Mouse (Mus musculus): ENCODE data around the gene Adipor2.

The Adipor2 gene

DNA sequence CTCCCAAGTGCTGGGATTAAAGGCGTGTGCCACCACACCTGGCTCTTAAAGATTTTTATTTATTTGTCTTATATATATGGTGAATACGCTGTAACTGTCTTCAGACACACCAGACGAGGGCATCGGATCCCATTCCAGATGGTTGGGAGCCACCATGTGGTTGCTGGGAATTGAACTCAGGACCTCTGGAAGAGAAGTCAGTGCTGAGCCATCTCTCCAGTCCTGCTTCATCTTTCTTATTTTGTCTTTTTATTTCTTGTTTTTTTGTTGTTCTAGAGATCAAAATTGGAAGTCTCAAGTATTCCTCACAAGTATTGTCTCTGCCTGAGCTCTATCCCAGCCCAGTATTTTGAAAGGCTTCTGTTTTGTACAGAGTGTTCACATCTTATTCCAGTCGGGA, 2.9 kb upstream of the Adipor2 start:
- WGBS = 96% methylated on average over 5 of the region's 5 CpGs

GRCm38 (mm10) chr6:119419412-119419811, 1.9 kb upstream of the Adipor2 start:
- WGBS = 58% methylated on average over 7 of the region's 7 CpGs

DNA sequence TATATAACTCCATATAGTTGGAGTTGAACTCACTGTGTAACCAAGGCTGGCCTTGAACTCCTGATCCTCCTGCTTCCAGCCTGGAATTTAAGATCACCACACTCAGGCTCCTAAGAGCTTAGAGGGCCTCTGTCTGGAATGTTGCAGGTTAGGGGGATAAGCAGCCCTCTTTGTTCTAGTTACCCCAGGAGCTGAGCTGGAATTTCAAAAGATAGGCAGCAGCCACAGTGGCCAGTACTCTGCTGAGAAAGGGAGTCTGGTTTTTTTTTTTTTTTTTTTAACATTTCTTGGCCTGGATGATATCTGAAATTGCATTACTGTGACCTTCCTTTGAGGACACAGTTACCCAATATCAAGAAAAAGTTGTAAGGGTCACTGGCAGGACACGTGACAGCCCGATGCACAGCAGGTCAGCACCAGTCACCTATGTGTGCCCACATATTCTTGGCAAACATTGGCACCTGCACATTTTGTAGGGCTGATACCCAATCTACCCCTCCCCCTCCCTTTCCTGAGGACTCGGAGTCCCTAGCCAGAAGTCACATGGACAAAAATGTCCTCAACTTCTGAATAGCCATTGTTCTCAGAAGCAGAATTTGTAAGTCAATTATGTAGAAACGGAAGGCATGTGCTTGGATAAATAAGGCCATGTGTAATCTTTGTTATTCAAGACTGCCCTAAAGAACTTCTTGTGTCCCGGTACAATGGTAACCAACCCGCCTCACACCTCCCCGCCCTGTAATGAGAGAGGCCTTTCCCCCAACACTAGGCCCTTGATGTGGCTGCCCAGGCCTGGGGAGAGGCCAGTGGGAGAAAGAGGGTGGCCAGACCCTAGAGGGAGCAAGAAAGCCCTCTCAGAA, 1.1 kb upstream of the Adipor2 start:
- 56% methylated on average over 7 of the region's 7 CpGs for WGBS

DNA sequence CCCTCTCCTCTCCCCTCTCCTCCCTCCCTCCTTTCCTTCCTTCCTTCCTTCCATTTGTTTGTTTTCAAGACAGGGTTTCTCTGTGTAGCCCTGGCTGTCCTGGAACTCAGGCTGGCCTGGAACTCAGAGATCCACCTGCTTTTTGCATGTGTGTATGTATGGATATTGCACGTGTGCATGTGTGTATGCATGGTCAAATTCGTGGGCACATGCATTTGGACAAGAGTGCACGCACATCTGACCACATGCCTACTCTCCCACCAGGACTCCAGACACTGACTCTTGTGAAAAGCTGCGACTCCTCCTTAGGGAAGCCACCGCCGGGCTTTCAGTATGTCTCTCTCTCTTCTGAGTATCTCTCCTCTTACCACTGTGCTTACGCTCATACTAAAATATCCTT, 317 bp upstream of the Adipor2 start:
- 78% methylated on average over 7 of the region's 7 CpGs for WGBS

- 71% methylated on average over 6 of the region's 6 CpGs for WGBS
Observed at GRCm38 (mm10) chr6:119416643-119417042, 861 bp downstream of the Adipor2 start.

GRCm38 (mm10) chr6:119414262-119415043, 3.1 kb downstream of the Adipor2 start:
- 83% methylated on average over 15 of the region's 15 CpGs for WGBS

GRCm38 (mm10) chr6:119412588-119412987, 4.9 kb downstream of the Adipor2 start:
- WGBS = 74% methylated on average over 4 of the region's 4 CpGs

DNA sequence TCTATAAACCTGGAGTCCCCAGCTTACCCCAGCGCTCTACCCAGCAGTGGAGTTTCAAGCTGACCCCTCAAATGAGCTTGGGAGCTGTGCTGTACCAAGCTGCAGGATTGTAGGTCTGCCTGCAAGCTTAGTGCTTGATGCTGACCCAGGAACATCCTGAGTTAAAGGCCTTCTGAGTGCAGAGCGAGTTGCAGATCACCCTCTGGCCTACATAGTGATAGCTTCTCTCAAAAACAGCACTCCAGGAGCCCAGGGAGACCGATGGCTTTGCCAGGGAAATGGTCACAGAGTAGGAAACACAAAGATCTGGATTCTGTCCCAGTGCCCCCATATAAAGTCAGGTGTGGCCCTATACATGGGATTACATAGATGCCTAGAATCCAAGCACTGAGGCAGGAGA, 6.0 kb downstream of the Adipor2 start:
- WGBS = 91% methylated on average over 3 of the region's 3 CpGs

DNA sequence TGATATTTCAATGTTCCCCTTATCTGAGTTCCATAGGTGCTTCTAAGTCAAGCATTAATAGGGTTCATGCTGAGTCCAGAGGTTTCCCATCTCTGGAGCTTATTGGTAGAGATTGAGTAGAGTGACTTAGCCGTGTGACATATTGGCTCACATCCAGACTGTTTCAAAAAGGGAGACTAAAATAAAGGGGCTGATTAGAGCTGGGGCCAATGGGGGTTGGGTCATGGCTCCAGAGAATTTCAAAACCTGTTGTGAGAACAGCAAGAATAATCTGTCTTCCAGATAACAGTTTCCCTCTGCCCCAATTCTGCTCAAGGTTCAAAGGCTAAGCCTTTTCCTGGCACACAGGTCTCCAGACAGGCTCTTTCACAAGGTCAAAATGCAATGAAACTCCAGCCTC, 7.7 kb downstream of the Adipor2 start:
- 60% methylated on average over 1 of the region's 1 CpGs for WGBS

- 67% methylated on average over 9 of the region's 9 CpGs for WGBS
Observed at GRCm38 (mm10) chr6:119408582-119408981, 8.9 kb downstream of the Adipor2 start.

DNA sequence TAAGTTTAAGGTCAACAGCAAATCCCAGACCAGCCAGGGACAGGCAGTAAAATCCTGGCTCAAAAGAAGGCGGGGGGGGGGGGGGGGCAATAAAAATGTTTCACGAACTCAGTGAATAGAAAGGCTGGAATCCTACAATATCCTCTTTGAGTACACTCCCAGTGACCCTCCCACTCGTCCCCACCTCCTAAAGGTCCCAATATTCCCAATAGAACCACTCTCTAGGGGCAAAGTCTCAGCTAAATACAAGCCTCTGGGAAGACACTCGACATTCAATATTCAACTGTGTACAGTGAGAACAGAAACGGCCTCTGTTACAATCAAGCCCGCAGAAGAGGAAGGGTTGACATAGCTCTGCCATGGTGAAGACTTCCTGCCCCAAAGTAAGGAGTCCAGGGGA, 9.7 kb downstream of the Adipor2 start:
- 61% methylated on average over 6 of the region's 6 CpGs for WGBS

DNA sequence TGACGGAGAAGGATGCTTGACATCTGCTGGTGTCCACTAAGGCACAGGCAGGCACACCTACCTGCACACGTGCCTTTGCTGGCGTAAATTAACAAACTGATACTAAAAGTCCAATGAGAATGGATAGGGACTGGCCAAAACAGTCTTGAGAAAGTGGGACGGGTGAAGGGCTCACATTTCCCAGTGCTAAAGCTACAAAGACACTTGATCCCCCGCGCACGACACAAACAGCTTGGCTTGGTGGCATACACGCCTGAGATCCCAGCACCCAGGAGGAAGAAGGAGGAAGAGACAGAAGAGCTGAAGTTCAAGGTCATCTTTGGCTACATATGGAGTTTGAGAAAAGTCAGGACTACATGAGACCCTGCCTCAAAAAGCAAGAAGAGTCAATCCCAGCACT, 11.0 kb downstream of the Adipor2 start:
- WGBS = 93% methylated on average over 8 of the region's 8 CpGs

GRCm38 (mm10) chr6:119405310-119405709, 12.2 kb downstream of the Adipor2 start:
- WGBS = 83% methylated on average over 7 of the region's 7 CpGs

DNA sequence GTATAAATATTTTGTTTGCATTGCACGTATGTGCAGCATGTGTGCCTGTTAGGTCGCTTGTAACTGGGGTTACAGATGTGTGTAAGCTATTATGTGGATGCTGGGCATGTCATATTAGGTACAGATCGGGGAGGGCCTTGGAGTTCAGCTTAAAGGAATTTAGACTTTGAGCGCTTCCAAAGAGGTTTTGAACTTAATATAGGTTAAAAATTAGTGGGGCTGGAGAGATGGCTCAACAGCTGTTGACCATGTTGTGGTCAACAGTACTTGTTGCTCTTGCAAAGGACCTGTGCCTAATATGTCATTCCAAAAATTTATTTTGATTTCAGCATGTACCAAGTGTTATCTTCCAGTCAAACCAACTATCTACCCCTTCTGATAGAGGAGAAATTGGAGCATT, 12.7 kb downstream of the Adipor2 start:
- WGBS = 94% methylated on average over 4 of the region's 4 CpGs

- 82% methylated on average over 3 of the region's 3 CpGs for WGBS
Observed at GRCm38 (mm10) chr6:119402976-119403375, 14.5 kb downstream of the Adipor2 start.

DNA sequence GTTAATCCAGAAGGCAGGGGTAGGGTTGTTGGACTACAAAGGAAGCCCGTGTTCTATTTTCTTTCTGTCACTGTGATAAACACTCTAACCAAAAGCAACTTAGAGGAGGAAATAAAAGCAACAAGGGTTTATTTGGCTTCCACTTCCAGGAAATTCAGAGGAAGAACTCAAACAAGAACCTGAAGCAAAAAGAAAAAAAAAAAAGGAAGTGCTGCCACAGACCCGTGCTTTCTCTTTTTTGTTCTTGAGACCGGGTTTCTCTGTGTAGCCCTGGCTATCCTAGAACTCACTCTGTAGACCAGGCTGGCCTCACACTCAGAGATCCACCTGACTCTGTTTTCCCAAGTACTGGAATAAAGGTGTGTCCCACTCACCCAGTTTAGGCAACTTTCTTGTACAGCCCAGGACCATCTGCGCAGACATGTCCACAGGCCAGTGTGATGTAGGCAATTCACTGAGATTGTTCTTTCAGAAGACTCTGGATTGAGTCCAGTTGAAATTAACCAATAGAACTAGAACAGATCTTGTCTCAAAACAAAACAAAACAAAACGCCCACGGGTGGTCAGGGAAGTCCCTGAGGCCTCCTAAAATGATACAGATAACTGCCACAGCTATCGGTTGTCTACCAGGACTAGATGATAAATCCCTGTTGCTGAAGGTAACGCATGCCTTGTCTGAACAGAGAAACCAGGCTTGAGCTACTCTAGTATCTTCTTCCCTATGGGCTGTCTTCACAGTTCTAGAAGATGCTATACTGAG, 15.8 kb downstream of the Adipor2 start:
- 79% methylated on average over 8 of the region's 8 CpGs for WGBS

DNA sequence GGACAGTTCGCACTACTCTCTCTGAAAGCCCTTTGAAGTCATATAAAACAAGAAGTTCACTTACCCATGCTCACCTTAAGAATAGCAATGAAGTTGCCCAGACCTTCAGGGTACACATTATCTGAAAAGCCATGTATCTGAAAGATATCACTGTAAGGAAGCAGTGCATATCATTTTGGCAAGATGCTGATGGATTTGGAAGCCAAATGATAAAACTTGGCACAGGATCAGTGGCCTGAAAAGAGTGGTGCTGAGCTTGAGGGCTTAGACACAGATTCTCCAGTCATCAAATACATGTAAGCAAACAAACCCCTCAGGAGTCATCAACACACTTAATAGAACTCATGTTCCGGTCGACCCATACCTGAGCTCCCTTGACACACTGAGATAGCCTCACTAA, 16.9 kb downstream of the Adipor2 start:
- 83% methylated on average over 3 of the region's 3 CpGs for WGBS

- WGBS = 96% methylated on average over 3 of the region's 3 CpGs
Observed at GRCm38 (mm10) chr6:119399371-119399770, 18.1 kb downstream of the Adipor2 start.

GRCm38 (mm10) chr6:119396309-119396634, 21.2 kb downstream of the Adipor2 start:
- 69% methylated on average over 5 of the region's 5 CpGs for WGBS

GRCm38 (mm10) chr6:119395421-119396308, 21.8 kb downstream of the Adipor2 start:
- WGBS = 83% methylated on average over 14 of the region's 14 CpGs

- 80% methylated on average over 9 of the region's 9 CpGs for WGBS
Observed at GRCm38 (mm10) chr6:119392836-119393235, 24.7 kb downstream of the Adipor2 start.

Data from cerebral cortex, adult 2 months (tissue).